Mouse (Mus musculus): Measurements from ENCODE around the gene Atp6v1g2.
A peak's percentile ranks its signal among the peaks of the same experiment; 100 is the strongest.

Gene Atp6v1g2

DNA sequence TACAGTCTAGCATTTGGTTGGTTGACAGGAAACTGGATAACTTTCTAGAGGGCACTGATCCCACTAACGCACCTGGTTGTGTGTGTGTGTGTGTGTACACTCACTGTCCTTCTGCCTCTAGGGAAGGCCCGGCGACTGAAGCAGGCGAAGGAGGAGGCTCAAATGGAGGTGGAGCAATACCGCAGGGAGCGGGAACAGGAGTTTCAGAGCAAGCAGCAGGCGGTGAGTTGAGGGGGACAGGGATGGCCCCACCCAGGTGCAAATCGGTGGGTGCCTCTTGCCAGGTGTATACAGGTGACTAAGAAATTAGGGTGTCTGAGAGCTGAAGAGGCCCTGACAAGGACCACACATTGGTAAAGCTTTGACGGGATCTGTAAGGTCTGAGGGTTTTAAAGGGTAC, 3.5 kb downstream of the Atp6v1g2 start:
- DNase-seq (ENCODE audit: low read depth, low spot score): no peak

GRCm38 (mm10) chr17:35237504-35237903, 4.0 kb downstream of the Atp6v1g2 start:
- no peak for DNase-seq (ENCODE audit: low read depth, low spot score)

DNA sequence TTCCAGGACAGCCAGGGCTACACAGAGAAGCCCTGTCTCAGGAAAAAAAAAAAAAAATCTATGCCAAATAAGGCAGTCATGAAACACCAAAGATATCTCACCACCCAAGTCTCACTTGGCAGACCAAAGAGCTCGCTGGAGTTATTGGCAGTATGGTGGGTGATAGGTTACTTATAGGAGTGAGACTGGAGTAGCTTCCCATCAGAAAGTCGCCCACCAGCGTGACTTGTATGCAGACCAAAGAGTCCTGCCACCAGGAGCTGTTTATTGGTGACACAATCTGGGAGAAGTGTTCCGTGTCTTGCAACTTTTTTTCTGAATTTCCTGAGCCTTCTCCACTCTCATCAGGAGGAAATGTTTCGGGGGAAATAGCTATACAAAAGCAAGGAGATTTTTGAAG, 6.2 kb downstream of the Atp6v1g2 start:
- DNase-seq (ENCODE audit: low read depth, low spot score): no peak

- no peak for DNase-seq (ENCODE audit: low read depth, low spot score)
Measured at GRCm38 (mm10) chr17:35240384-35241304, 7.2 kb downstream of the Atp6v1g2 start.

GRCm38 (mm10) chr17:35241305-35242014, 8.0 kb downstream of the Atp6v1g2 start, which contains the start of gene Ddx39b:
Ddx39b (plus strand) TSS chr17:35241746.
- peak; percentile 93 for DNase-seq (ENCODE audit: low read depth, low spot score)

DNA sequence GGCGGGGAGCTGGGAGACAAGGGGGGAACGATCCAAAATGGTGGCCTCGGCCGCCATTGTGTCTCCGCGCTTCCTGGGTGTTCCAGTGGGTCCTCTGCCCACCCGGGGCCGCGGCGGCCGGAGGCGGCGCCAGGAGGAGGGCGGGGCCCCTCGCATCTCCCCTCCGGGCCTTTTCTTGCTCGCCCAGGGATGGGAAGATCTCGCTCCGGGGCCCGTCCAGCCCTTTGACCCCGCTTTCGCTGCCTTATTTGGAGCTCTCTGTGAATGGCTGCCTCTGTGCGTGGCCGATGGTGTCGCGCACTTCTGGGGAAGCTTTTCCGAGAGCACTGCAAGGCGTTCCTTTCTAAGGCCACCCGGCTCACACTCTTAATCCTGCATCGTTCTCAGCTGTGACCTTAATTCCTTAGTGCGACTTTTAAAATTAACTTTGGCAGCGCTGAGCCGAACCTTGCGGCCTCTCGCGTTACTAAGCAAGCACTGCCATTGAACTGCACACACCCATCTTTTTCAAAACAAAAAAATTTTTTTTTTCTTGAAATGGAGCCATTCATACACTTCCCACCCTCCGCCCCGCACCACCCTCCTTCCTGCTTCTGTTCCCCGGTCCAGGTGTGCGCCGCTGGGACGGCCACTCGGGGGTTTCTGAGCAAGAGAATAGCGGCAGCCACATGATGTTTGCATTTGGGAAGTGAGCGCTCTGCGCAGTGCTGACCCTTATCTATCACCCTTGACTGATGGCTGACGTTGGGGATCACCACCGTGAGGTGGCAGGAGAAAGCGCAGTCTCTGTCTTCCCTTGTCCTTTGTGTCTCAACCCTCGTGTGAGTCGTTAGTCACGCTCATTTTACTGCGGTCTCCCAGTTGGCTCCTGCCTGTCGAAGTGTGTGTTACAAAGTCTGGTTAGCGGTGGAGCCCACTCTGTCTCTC, 8.8 kb downstream of the Atp6v1g2 start:
- DNase-seq (ENCODE audit: low read depth, low spot score): peak; percentile 64

DNA sequence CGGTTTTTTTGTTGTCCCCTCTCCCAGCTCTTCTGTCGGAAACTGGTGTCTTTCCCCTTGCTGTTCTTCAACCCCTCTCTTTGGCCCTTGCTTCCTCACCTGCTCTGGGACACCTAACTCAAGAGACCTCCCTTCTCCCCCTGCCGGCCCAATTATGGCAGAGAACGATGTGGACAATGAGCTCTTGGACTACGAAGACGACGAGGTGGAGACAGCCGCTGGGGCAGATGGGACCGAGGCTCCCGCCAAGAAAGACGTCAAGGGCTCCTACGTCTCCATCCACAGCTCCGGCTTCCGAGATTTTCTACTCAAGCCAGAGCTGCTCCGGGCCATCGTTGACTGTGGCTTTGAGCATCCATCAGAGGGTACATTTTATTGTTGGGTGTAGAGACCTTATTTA, 9.6 kb downstream of the Atp6v1g2 start:
- DNase-seq (ENCODE audit: low read depth, low spot score): no peak

- no peak for DNase-seq (ENCODE audit: low read depth, low spot score)
Measured at GRCm38 (mm10) chr17:35244999-35245398, 11.5 kb downstream of the Atp6v1g2 start.

DNA sequence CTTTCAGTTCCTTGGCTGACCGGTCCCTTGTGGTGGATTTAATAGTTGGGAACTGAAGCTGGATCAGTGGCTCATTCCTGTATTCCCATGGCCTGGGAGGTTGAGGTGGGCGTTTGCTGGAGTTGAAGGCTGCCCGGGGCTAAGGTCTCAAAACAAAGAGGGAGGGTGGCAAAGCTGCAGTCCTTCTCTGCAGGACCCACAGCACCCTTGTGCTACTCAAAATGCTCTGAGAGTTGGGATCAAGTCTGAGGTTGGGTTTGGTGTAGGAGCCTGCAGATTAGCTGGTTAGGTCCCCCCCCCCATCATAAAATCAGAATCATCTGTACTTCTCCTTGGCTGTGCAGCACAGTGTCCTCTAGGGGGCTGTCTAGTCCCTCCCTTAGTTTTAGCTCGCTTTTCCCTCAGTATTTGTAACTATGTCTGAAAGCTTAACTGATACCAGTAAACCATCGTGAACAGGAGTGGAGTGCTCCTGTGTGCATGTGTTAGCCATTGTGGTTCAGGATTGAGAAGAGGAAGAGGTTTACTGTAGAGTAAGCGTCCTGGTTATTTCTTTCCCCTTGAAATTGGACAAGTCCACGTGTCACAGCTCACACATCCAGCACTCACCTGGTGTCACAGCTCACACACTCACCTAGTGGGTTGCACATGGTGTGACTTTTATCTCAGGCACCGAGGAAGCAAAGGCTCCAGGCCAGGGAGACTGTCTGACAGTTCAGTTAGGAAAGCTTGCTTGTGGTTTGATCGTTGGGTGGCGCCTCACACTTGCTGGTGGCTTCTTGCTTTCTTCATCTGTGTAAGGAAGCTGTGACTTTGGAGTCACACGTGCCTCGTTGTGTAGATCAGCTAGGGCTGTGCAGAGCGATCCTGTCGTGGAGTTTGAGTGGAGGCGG, 12.5 kb downstream of the Atp6v1g2 start:
- no peak for DNase-seq (ENCODE audit: low read depth, low spot score)

GRCm38 (mm10) chr17:35247144-35247543, 13.7 kb downstream of the Atp6v1g2 start:
- no peak for DNase-seq (ENCODE audit: low read depth, low spot score)

- DNase-seq (ENCODE audit: low read depth, low spot score): no peak
Measured at GRCm38 (mm10) chr17:35248986-35249385, 15.5 kb downstream of the Atp6v1g2 start.

DNA sequence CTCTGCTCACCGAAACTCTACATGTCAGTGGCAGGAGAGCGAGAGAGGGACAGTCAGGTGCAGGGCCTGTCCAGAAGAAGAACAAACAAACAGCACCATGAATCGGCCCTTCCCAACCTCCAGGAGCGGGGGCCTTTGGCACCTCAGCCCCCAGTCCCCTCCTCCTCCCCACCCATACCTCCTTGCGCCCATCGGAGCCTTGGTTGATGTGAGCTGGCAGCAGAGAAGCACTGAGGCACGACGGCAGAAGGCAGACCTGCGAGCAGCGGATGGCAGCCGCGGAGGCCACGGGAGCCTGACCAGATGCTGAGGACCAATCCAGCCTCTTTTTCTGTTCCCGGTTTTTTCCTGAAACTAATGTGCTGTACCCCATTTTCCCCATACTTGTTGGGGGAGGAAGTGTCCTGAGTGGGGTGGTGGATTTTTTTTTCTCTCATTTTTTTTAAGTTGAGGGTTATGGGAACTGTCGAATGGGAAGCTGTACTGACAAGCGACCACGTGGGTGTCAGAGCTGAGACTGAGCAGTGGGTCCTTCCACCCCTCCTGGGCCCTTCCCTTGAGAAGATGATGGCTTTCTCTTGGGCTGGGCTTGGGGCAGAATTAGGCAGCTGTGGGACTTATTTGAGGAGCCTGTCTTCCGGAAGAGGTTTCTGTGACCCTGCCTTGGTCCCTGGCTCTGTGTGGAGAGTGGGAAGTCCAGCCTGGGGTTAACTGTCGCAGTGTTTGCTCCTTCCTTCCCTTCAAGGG, 16.2 kb downstream of the Atp6v1g2 start:
- no peak for DNase-seq (ENCODE audit: low read depth, low spot score)

DNA sequence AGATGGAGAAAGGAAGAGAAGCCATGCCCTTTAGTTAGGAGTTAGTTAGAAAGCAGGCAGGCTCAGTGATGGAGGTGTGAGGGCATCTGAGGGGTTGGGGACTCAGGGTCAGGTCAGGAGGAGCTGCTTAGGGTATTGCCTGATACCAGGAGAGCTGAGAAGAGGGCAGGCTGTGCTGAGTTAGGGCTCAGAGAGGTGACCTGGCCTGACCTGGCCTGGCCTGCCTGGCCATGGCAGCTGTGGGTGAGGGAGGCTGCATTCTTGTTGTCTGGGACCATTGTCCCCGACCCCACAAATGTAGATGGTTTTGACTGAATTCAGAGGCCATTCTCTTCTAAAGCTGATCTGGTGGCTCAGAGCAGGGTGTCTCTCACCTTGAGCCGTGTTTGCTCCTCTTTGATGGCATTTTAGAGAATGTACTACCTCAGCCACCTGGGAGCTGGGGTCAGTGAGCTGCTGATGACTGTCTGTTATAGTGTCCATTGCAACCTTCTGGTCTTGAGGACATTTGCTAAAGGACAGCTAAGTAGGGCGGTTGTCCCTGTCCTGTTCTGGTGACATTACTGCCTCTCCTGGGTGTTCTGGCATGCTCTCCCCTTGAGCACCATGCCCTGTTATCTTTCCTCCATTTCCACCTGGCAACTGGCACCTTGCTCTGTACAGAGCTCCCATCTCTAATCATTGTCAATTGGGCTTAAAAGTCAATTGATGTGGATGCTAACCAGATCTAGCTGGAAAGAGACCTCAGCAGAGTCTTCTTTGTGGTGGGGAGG, 17.1 kb downstream of the Atp6v1g2 start:
- DNase-seq (ENCODE audit: low read depth, low spot score): no peak

DNA sequence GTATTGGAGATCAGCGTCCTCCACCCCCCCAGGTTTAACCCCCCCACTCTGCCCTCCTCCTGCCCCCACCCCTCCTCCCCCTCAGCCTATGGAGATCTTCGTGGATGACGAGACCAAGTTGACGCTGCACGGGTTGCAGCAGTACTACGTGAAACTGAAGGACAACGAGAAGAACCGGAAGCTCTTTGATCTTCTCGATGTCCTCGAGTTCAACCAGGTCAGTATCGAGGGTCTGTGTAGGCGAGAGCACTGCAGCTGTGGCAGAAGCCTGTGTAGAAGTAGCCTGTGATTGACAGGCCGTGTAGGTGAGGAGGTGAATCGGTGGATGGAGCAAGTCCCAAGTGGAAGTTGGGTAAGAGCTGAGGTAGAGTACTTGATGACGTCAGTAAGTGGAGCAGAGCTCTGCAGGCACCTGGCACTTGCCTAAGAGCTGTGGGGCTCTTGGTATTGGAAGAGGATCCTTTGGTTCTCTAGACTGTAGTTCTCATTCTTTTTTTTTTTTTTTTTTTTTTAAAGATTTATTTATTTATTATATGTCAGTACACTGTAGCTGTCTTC, 17.8 kb downstream of the Atp6v1g2 start:
- DNase-seq (ENCODE audit: low read depth, low spot score): no peak

- DNase-seq (ENCODE audit: low read depth, low spot score): no peak
Measured at GRCm38 (mm10) chr17:35251981-35252380, 18.5 kb downstream of the Atp6v1g2 start.

DNA sequence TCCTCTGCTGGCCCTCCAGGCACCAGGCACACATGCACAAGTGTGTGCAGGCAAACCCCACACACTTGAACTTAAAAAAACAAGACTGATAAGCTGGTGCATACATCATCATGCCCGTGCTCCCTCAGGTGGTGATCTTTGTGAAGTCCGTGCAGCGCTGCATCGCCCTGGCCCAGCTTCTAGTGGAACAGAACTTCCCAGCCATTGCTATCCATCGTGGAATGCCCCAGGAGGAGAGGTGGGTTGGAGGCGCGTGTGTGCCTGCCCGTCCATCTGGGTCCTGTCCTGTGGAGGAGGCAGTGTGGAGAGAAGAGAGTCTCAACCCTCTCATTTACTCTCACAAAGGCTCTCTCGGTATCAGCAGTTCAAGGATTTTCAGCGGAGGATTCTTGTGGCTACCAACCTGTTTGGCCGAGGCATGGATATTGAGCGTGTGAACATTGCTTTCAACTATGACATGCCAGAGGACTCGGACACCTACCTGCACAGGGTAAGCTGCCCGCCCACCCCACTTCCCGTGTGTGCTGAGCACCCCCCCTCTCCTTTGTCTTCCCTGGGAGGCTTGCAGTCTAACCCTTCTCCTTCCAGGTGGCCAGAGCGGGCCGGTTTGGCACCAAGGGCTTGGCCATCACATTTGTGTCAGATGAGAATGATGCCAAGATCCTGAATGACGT, 19.3 kb downstream of the Atp6v1g2 start:
- no peak for DNase-seq (ENCODE audit: low read depth, low spot score)

DNA sequence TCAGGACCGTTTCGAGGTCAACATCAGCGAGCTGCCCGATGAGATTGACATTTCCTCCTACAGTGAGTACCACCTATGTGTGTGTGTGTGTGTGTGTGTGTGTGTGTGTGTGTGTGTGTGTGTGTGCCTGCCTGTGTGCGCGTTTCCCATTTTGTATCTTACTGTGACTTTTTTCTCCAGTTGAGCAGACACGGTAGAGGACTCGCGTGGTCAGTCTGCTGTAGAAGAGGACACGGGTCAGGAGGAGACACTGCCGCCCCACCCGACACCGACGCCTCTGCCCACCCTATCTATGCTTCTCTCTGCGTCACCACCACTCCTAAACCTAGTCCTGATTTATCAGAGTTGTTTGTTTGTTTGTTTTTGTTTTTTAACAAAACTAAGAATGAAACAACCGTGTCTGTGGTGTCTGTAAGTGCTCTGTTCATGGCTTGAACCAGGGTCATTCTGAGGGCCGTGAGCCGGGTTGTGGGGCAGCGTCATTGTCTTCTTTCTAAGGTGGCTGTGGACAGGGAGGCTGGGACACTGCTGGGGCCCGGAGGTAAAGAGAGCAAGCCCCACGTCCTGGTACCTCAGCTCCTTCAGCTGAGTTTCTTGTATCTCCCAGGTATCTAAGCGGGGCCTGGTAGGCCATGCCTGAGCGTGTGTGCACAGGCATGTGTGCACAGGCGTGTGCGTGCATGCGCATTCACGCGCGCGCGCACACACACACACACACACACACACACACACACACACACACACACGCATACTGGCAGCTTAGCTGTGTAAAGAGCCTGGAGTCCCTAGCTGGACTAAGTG, 20.0 kb downstream of the Atp6v1g2 start:
- no peak for DNase-seq (ENCODE audit: low read depth, low spot score)

Data from retina, postnatal 7 days (tissue).